Mouse (Mus musculus) heart, postnatal 14 days (tissue): ENCODE measurements around the gene Opn1sw. TPM values are rescaled to one million over a fixed set of nuclear protein-coding genes. Genes with fewer than 3 reads are reported as not detected.
A peak's percentile ranks its signal among the peaks of the same experiment; 100 is the strongest.
"Not testable (repeated sequence)": the region's sequence is repeated elsewhere in the genome, so short reads cannot be mapped to it uniquely, and the experiment has no call there.

Source experiments
- DNase-seq, 2 experiments: peaks; one replicate each; pipeline ENCODE4 v3.0.0; 2021 to 2022
- intact Hi-C: fragments of 180-260 bp; cut with DNase I; formaldehyde crosslinking; loops from one replicate; pipeline ENCODE4 v1.15.1; 2025
- total RNA-seq, 2 experiments: library from RNA; stranded (reverse); gene quantifications; 2 replicates each; pipeline ENCODE4 v1.2.3; 2021

Gene Opn1sw
- total RNA-seq, 2 experiments from 2014 or later = not detected

- intact Hi-C loops = loop anchor here (2.0 to 5.0 kb wide), 2 partner anchors 33 to 90 kb away; no protein-coding TSS in a partner anchor
- no peak for DNase-seq
Measured at GRCm38 (mm10) chr6:29397575-29397974, 9.3 kb upstream of the Opn1sw start.

- intact Hi-C loops = loop anchor here (2.0 to 5.0 kb wide), 2 partner anchors 34 to 90 kb away; no protein-coding TSS in a partner anchor
- peak in 1 of 2 experiments; percentile 18 for DNase-seq
Measured at GRCm38 (mm10) chr6:29396714-29397540, 8.7 kb upstream of the Opn1sw start.

- peak; percentile 75 to 79 for DNase-seq
- intact Hi-C loops = loop anchor here (2.0 to 5.0 kb wide), 2 partner anchors 35 to 91 kb away; no protein-coding TSS in a partner anchor
Measured at GRCm38 (mm10) chr6:29395910-29396713, 7.8 kb upstream of the Opn1sw start, which contains the start of gene Ccdc136. Ccdc136 (plus strand) TSS chr6:29396309.

- intact Hi-C loops = no loop called here
- no peak for DNase-seq
Measured at GRCm38 (mm10) chr6:29394286-29394685, 6.0 kb upstream of the Opn1sw start.

- intact Hi-C loops = loop anchor here (2.0 kb wide), 1 partner anchor 259 kb away; no protein-coding TSS in a partner anchor
- DNase-seq = no peak
Measured at GRCm38 (mm10) chr6:29391802-29392201, 3.5 kb upstream of the Opn1sw start.

- intact Hi-C loops = loop anchor here (2.0 kb wide), 1 partner anchor 260 kb away; no protein-coding TSS in a partner anchor
- DNase-seq = not testable (repeated sequence)
Measured at GRCm38 (mm10) chr6:29391241-29391640, 3.0 kb upstream of the Opn1sw start.

GRCm38 (mm10) chr6:29390500-29390899 is 2.2 kb upstream of the Opn1sw start:
- intact Hi-C loops = loop anchor here (2.0 kb wide), 1 partner anchor 260 kb away; no protein-coding TSS in a partner anchor

GRCm38 (mm10) chr6:29389425-29389824 is 1.2 kb upstream of the Opn1sw start:
- intact Hi-C loops = no loop called here
- DNase-seq = peak in 1 of 2 experiments; percentile 11

More at GRCm38 (mm10) chr6:29390500-29390899, 2.2 kb upstream of the Opn1sw start:
- not testable (repeated sequence) for DNase-seq

GRCm38 (mm10) chr6:29388606-29389080 is 375 bp upstream of the Opn1sw start:
- intact Hi-C loops = no loop called here

GRCm38 (mm10) chr6:29382442-29382841 is 5.8 kb downstream of the Opn1sw start:
- no peak for DNase-seq
- intact Hi-C loops = no loop called here

More at GRCm38 (mm10) chr6:29388606-29389080, 375 bp upstream of the Opn1sw start:
- DNase-seq = peak; percentile 93 to 95

GRCm38 (mm10) chr6:29379954-29380353 is 8.3 kb downstream of the Opn1sw start:
- intact Hi-C loops = no loop called here
- no peak for DNase-seq

- no peak for DNase-seq
- intact Hi-C loops = no loop called here
Measured at GRCm38 (mm10) chr6:29378678-29379077, 9.6 kb downstream of the Opn1sw start.

- intact Hi-C loops = no loop called here
- no peak for DNase-seq
Measured at GRCm38 (mm10) chr6:29377386-29377785, 10.9 kb downstream of the Opn1sw start.

- intact Hi-C loops = loop anchor here (5.0 kb wide), 1 partner anchor 117 kb away; no protein-coding TSS in a partner anchor
- DNase-seq = no peak
Measured at GRCm38 (mm10) chr6:29365277-29365676, 23.0 kb downstream of the Opn1sw start.

- no peak for DNase-seq
- intact Hi-C loops = no loop called here
Measured at GRCm38 (mm10) chr6:29363129-29363515, 25.1 kb downstream of the Opn1sw start.

GRCm38 (mm10) chr6:29362246-29363128 is 25.8 kb downstream of the Opn1sw start:
- intact Hi-C loops = no loop called here
- no peak for DNase-seq

GRCm38 (mm10) chr6:29360211-29360610 is 28.1 kb downstream of the Opn1sw start:
- DNase-seq = no peak
- intact Hi-C loops = no loop called here

- intact Hi-C loops = no loop called here
Measured at GRCm38 (mm10) chr6:29359386-29359785, 28.9 kb downstream of the Opn1sw start.

GRCm38 (mm10) chr6:29352816-29353215 is 35.5 kb downstream of the Opn1sw start:
- intact Hi-C loops = no loop called here
- DNase-seq = no peak

More at GRCm38 (mm10) chr6:29359386-29359785, 28.9 kb downstream of the Opn1sw start:
- DNase-seq = peak in 1 of 2 experiments; percentile 28
